Mouse (Mus musculus) 416B (cell line): ENCODE results near the gene Ccdc171.
"Not testable (repeated sequence)": the region's sequence is repeated elsewhere in the genome, so short reads cannot be mapped to it uniquely, and the experiment has no call there.

ENCODE experiments used
- DNase-seq: peaks from one replicate; pipeline ENCODE4 v3.0.0; 2011; ENCODE audit warnings: low read depth

Ccdc171 gene

DNA sequence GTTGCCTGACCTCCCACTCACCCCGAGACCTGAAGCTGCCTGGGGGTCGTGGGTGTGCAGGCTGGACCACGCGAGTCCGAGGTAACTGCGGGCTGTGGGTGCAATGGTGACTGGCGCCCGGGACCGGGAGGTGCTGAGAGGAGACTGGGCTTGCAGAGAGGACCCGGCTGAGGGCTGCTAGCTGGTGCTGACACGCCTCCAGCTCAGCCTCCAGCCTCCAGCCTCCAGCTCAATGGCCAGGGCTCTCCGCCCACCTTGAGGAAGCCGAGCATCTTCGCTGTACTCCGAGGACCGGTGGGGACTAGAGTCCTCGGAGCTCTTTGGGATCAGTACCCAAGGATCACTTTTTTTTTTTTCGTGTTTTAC, 328 bp downstream of the Ccdc171 start:
- peak; percentile 82 for DNase-seq

DNA sequence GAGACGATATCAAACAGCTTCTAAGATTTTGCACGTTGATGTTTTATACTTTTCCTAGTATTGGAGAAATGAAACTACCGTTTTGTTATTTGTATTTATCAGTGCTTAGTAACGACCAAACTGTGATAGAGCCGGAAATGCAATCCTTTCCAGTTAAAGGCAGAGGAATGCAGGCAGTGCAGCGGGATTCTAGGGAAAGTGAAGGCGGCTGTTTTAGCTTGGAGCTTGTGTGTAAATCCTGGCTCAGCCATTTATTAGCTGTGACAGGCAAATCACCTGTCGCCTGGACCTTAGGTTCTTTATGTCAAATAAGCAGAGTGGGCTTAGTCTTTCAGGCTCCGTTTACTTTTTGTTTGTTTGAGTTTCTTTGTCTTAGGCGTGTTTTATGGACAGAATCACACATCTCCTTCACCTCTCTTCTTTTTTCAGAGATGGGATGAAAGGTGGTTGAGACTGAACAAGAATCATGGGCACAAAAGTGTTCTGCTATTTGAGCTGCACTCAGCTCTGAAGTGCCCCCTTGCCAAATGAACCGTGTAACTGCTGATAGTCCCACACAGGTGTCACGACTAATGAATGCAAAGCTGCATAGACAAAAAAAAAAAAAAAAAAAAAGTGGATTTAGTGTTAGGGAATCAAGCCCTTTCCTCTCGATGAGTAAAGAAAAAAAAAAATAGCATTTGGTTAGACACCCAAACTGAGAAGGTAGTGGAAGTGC, 1.1 kb downstream of the Ccdc171 start:
- DNase-seq: no peak

DNA sequence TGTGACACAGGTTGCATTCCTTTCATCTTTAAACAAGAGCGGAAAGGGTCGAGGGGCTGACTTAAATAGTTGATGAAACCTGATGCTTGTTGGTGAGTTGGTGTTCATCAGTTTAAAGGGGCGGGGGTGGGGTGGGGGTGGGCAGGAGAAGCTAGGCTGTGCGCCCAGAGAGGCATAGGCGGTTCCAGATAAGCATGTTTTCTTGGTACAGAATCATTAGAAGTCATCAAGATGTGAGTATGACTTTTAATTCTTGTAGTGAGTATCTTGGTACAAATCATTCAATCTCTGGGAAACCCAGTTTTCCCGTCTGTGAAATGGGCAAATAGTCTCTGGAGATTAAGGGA, 1.6 kb downstream of the Ccdc171 start:
- no peak for DNase-seq

DNA sequence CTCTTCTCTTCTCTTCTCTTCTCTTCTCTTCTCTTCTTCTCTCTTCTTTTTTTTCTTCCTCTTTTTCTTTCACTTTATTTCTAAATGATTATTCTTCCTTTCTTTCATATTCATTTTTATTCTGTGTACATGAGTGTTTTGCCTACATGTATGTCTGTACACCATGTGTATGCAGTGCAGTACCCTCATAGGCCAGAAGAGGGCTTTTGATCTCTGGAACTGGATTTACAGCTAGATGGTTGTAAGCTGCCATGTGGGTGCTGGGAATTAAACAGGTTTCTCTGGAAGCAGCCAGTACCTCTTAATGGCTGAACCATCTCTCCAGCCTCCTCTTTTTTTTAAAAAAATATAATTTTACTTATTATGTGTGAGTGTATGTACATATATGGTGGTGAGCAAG, 2.6 kb downstream of the Ccdc171 start:
- DNase-seq: peak; percentile 76

DNA sequence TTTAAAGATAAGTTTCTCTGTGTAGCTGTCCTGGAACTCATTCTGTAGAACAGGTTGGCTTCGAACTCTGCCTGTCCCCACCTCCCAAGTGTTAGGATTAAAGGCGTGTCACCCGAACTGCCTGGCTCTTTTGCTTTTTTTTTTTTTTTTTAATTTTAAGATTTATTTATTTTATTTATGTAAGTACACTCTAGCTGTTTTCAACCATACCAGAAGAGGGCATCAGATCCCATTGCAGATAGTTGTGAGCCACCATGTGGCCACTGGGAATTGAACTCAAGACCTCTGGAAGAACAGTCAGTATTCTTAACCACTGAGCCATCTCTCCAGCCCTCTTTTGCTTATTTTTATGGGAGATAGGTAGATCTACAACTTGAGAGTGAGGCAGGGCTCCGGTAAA, 4.7 kb downstream of the Ccdc171 start:
- DNase-seq: peak; percentile 58

DNA sequence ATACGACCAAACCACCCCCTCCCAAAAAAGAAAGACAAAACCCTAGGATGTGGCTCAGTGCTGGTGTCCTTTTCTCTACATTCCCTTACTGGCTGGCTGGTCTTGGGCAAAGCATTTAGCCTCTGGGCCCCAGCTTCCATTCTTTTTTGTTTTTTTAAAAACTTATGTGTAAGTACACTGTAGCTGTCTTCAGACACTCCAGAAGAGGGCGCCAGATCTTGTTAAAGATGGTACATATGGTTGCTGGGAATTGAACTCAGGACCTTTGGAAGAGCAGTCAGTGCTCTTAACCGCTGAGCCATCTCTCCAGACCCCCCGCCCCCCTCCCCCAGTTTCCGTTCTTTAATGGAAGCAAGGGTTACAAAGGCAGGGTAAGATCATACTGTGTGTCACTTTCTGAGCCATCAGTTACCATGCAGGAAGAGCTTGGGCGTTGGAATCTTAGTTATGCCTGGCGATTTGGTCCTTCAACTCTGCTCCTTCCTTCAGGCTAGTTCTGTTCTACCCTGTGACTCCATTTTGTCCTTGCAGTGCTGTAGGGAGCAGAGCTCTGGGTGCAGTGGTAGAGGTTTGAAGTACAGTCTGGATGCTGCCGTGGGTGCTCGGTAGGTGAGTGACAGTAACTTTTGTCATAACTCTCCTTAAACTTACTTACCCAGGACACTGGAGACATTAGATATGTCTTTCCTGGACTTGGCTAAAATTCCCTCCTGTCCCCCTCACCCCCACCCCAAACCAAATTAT, 8.0 kb downstream of the Ccdc171 start:
- DNase-seq: peak; percentile 24

DNA sequence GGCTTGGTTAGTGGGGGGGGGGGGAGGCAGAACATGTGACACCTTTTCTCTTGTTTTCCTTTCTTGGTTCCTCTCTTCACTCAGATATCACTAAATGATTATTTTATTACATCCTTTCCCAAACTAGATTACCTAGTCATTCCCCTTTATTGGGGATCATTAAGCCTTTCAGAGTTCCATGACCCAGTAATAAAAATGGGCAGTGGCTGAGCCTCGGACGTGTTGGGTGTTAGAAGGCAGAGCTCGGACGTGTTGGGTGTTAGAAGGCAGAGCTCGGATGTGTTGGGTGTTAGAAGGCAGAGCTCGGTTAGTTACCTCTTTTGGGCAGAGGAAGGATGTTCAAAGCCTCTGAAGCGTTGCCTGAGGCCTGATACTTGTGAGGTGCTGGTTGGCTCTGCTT, 8.7 kb downstream of the Ccdc171 start:
- no peak for DNase-seq

DNA sequence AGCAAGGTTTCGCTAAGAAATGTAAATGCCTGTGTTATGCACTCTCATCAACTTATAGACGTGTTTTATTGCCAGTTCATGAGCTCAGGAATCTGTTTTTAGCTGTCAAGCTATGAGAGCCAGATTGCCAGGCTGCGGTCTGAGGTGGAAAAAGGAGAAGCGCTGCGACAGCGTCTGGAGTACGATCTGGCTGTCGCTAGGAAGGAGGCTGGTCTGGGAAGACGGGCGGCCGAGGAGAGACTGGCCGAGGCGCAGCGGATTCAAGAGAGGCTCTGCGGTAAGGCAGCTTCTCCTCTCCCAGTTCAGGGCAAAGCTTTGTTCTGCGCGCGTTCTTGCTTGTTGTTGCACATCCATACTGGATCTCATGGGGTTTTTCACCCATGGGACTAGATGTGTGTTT, 24.2 kb downstream of the Ccdc171 start:
- no peak for DNase-seq

DNA sequence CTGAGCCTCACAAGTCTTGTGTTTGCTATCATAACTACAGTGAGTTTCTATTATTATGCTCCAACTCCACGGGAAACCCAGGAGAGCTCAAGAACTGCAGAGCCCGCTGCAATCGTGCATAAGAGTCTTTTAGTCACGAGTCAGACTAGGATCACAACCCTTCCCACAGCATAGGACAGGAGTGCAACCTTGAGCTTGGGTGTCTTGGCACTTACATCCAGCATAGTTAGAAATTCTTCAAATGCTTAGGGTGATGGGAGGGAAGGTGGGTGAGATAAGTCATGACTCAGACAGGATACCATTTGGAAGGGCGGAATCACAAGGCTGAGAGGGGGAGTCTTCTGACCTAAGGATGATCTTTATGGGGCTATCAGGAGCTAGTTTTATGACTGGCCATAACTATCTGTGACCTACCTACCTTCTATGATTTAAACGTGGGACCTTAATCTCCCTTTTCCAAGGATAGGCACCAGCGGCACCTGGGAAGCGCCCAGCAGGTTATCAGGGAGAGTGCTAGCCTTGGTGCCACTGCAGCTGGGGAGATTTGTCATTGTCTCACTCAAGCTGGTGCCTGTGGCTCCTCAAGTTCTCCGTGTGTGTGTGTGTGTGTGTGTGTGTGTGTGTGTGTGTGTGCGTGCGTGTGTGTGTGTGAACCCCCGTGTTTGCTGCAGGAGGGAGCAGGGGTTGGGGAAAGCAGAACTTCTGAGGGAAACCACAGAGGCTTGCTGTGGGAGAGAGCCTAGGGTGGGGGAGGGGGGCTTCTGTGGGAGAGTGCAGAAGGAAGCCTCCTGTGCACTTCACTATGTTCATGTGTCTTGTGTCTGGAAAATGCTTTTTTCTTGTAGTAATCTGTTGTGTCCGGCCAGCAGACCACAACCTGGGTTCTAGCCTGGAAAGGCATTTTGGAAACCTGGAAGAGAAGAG, 42.1 kb downstream of the Ccdc171 start:
- peak; percentile 75 for DNase-seq

DNA sequence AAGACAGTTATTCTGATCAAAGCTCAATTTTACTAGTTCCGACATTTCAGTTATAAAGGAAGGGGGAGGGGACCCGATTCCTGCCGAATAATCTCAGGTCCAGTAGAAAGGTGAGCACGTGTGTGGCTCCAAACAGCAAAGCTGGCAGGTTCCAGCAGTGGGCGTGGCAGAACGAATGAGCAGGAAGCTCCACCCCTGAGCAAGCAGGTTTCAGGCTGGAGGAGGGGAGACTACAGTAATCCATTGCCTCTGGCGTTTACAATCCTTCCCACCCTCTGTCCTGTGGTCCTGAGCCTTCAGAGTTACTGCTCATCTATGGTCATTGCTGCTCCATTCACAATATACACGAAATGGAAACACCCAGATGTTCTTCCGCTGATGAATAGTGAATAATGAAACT, 42.8 kb downstream of the Ccdc171 start:
- peak; percentile 40 for DNase-seq

DNA sequence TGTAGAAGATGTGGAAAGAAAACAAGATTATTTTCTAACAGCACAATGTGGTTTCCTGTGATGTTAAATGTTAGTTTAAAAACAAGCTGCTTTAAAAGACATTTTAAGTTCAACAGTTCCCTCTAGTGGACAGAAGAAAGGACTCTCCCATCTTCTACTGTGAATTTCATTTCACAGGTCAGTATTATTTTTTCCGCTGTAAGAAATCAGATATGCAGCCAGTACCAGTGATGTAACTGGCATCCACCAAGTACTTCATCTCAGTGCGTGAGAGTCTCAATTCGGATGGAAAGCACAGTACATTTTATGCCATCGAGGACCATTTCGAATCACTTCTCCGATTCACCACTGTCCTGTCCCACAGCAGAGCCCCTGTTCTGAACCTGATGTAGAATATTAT, 45.2 kb downstream of the Ccdc171 start:
- DNase-seq: peak; percentile 78

DNA sequence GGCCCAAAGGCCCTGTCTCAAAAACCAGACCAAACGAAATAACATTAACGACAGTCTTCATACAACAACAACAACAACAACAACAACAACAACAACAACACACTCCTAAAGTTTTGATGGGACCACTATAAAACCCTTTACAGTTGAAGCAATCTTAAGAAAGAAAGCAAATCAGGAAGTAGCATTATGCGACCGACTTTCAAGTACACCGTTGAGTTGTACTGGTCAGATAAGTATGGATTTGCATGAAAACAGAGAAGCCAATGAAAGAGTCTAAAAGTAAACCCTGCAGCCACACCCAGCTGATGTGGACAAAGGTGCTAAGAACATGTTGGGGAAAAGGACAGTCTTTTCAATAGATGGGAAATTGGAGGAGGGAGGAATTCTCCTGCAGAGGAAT, 45.7 kb downstream of the Ccdc171 start:
- DNase-seq: no peak

DNA sequence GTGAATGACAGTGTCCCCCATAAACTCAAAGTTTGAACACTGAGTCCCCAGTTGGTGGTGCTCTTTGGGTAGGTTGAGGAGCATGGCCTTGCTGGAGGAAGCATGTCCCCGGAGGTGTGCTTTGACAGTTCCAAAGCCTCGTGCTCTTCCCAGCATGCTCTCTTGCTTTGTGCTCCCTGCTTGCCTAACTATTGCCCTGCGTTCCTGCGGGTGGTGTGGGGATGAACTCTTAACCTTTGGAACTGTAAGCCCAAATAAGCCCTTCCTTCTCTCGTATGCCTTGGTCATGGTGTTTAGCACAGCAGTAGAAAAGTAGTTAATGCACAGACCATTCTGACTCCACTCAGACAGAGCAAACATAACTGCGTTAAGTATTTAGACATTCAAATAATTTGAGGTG, 47.2 kb downstream of the Ccdc171 start:
- no peak for DNase-seq

DNA sequence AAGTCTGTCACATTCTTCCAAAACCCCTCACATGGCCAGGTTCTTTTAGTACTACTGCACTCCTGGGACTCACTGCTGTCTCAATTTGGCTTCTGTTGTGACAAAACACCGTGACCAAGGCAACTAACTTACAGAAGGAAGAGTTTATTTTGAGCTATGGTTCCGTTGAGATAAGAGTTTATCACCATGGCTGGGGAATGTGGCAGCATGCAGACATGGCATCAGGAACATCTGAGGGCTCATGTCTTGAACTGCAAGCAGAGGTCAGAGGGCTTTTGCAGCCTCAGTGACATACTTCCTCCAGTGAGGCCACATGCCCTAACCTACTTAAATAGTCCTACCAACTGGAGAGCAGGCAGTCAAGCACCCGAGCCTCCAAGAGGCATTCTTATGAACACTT, 51.0 kb downstream of the Ccdc171 start:
- peak; percentile 7 for DNase-seq

DNA sequence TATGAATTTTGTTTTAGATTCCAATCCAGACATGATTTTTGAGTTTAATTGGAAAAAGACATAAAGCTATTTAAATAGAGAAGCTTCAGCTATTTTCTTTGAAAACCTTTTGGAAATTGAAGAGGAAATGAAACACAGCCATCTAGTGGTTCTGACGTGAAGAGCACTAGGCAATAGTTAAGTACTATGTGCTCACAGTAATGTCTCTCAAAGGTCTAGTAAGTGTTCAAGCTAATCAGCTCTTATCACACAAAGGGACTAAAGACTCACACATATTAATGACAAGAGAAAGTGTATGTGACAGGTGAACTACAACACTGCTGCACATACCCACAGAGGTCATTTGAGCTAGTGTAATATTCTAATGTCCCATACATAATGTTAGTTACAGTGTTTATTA, 54.8 kb downstream of the Ccdc171 start:
- peak; percentile 51 for DNase-seq

DNA sequence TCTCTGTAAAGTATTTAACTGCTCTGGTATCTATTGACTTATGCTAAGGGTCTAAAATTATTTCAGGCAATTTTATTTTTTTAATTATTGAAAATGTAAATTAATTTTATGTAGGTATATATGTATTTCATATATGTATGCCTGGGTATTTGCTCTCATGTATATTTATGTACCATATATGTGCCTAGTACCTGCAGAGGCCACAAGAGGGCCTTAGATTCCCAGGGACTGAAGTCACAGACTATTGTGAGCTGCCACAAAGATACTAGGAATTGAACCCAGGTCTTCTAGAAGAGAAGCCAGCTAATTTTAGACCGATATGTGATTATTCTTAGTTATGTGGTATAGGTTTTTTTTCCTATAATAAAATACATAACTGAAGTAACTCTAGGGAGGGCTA, 62.2 kb downstream of the Ccdc171 start:
- no peak for DNase-seq

DNA sequence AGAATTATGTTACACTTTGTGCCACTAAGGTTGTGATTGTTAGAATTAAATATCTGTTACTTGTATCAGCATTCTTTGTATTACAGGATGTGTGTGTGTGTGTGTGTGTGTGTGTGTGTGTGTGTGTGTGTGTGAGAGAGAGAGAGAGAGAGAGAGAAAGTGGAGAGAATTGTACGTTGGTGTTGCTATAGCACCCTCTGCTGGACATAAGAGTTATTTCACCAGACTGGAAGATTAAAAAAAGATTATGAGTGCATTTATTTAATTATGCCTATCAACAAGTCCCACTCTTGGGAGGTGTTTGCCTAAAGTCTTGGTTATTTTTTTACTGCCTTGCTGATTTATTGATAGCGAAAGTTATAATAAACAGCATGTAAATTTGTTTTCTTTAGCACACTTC, 71.1 kb downstream of the Ccdc171 start:
- DNase-seq: peak; percentile 65

DNA sequence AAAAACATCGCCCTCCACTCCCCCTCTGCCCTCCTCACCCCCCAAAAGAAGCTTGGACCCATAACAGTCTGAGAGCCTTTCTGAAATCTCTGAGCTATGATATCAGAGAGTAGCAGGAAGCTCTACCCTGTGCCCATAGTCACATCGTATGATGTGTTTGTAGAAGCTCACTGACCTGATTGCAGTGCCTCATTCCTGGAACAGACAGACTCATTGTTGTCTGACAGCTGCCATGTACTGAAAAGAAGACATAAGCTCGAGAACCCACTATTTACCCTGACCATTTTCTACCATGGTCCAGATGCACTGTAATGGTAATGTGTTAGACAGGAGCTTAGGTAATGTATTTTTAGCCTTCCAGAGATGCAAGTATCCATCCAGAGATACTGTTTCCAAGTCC, 85.8 kb downstream of the Ccdc171 start:
- no peak for DNase-seq

DNA sequence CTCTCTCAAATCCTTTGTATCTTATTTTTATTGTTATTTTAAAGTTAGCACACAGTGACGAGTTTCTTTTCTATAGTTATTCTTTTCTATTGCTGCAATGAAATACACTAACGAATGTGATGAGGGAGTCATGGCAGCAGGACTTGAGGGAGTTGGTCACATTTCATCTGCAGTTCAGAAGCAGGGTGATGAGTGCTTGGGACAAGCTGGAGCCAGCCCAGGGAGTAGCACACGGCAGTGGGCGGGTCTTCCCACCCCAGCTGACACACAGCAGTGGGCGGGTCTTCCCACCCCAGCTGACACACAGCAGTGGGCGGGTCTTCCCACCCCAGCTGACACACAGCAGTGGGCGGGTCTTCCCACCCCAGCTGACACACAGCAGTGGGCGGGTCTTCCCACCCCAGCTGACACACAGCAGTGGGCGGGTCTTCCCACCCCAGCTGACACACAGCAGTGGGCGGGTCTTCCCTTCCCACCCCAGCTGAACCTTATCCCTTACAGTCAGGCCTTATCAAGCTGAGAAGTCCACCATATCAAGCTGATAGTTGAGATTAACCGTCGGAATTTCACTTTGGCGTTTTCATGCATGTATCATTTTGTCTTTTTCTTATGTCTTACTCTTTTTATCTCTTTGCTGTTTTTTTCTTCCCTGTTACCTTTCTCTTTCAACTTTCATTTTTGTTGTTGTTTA, 97.8 kb downstream of the Ccdc171 start:
- DNase-seq: not testable (repeated sequence)

DNA sequence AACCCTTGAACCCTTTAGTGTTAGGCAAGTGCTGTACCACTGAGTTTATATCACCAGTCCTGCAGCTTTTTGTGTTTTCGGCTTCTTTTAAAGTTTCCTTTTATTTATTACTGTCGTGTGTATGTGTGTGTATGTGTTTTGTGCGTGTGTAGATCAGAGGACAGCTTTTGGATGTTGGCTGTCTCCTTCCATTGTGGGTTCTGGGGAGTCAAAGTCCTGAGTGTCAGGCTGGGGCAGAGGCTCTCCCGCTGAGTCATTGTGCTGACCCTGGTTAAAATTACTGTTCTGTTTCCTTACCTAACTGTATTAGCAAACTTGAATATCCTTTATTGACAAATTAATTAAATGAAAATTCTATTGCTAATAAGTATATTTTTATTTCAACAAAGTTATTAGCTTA, 98.4 kb downstream of the Ccdc171 start:
- DNase-seq: no peak

DNA sequence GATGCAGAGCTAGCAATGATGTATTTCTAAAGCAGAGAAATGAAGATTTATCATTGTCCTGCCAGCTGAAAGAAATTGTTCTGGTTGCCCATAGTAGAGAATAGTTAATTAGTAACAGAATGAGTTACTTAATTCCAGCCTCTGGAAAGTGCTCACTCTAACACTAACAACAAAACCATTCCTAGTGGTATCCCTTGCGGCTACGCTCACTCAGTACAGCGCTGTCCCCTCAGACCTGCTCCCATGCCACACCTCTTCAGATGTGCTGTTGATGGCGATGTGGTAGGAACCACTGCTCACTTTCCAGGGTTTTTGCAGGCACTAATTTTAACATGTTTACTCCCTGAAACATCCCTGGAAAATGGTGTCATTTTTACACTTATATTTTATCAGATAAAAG, 126.1 kb downstream of the Ccdc171 start:
- no peak for DNase-seq

DNA sequence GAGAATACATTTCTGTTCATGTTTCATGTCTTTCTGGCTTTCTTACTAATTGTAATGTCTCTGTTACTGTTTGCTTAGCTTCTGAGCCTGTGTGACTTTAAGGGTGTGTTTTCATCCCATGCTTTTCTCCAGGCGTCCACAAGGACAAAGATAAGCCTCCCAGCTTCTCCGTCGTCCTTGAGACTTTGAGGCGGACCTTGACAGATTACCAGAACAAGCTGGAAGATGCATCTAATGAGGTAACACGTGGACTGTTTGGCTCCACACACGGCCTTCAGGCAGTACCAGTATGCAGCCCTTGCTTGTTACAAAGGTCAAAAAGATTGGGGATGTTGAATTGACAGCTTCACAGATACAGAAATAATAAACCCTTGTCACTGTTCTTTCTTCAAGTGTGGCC, 130.1 kb downstream of the Ccdc171 start:
- no peak for DNase-seq
